Mouse (Mus musculus) kidney, adult 10 weeks (tissue): Measurements from ENCODE around the gene Pnlip. TPM values are rescaled to one million over a fixed set of nuclear protein-coding genes. Genes with fewer than 3 reads are reported as not detected.

Experiments
- polyA plus RNA-seq: library from polyadenylated mRNA; stranded (reverse); fragments of 350-450 nt; fragmentation: Illumina TruSeq; extraction: RNeasy Lipid Tissue Mini Kit (QIAGEN cat#74804); gene quantifications from one replicate; pipeline ENCODE4 v1.2.3, GENCODE M21; 2014; ENCODE audit warnings: low read depth, low replicate concordance

Gene Pnlip
- 0.40 TPM for polyA plus RNA-seq

GRCm38 (mm10) chr19:58652198-58652597 is at the start of gene Pnlip:
Gene Pnlip, plus strand, starts transcription at chr19:58652498.

GRCm38 (mm10) chr19:58728445-58729031 is 76.2 kb downstream of the Pnlip start, which contains the start of gene Pnliprp1:
Gene Pnliprp1, plus strand, starts transcription at chr19:58728887.

Other genes starting within 250 kb of the Pnlip start
- 4.6 TPM for gene Gfra1, start 196.6 kb upstream of the Pnlip start, polyA plus RNA-seq
- gene Ccdc172, start 140.5 kb upstream of the Pnlip start, polyA plus RNA-seq = not detected
- gene Pnliprp1, start 76.4 kb downstream of the Pnlip start, polyA plus RNA-seq = not detected
- not detected for gene Pnliprp2, start 107.2 kb downstream of the Pnlip start, polyA plus RNA-seq
- not detected for gene 1700019N19Rik, start 142.0 kb downstream of the Pnlip start, polyA plus RNA-seq